Mouse (Mus musculus): ENCODE measurements at regions not wholly inside any gene's neighbourhood (a gene's known extent, or its start where the extent isn't known, plus 50 kb on each side); places are given as distances from the start of the nearest gene placed in this dataset.
"Not testable (repeated sequence)": the region's sequence is repeated elsewhere in the genome, so short reads cannot be mapped to it uniquely, and the experiment has no call there.

GRCm38 (mm10) chr7:118320307-118320706, 76.8 kb upstream of the Smg1 start:
- CTCF ChIA-PET, result no interaction called here

- CTCF ChIA-PET, result no interaction called here
Observed at GRCm38 (mm10) chr7:118318432-118319135, 75.1 kb upstream of the Smg1 start.

GRCm38 (mm10) chr7:118314886-118315285, 71.4 kb upstream of the Smg1 start:
- CTCF ChIA-PET, result not testable (repeated sequence)

- CTCF ChIA-PET, result no interaction called here
Observed at GRCm38 (mm10) chr7:118314228-118314658, 70.8 kb upstream of the Smg1 start.

- CTCF ChIA-PET, result no interaction called here
Observed at GRCm38 (mm10) chr7:118313818-118314217, 70.3 kb upstream of the Smg1 start.

GRCm38 (mm10) chr7:118309733-118310132, 66.3 kb upstream of the Smg1 start:
- CTCF ChIA-PET, result no interaction called here

- CTCF ChIA-PET, result no interaction called here
Observed at GRCm38 (mm10) chr7:118308882-118309281, 65.4 kb upstream of the Smg1 start.

GRCm38 (mm10) chr7:118304812-118305211, 61.3 kb upstream of the Smg1 start:
- CTCF ChIA-PET, result interaction anchor here (0.6 kb wide), 1 partner anchor 117 kb away, joined by 4 read pairs; no protein-coding TSS in a partner anchor

- CTCF ChIA-PET, result no interaction called here
Observed at GRCm38 (mm10) chr7:118304338-118304737, 60.9 kb upstream of the Smg1 start.

GRCm38 (mm10) chr7:118303921-118304320, 60.5 kb upstream of the Smg1 start:
- CTCF ChIA-PET, result no interaction called here

GRCm38 (mm10) chr7:118300678-118301342, 57.3 kb upstream of the Smg1 start:
- CTCF ChIA-PET, result interaction anchor here (0.6 kb wide), 3 partner anchors 21 to 245 kb away, joined by 5 to 12 read pairs (median 11); no protein-coding TSS in a partner anchor

- CTCF ChIA-PET, result interaction anchor here (1.2 kb wide), 1 partner anchor 84 kb away, joined by 3 read pairs; no protein-coding TSS in a partner anchor
Observed at GRCm38 (mm10) chr7:118297613-118298012, 54.1 kb upstream of the Smg1 start.

GRCm38 (mm10) chr7:118296856-118297518, 53.5 kb upstream of the Smg1 start:
- CTCF ChIA-PET, result interaction anchor here (0.6 to 1.2 kb wide), 4 partner anchors 15 to 85 kb away, joined by 3 to 25 read pairs (median 4); no protein-coding TSS in a partner anchor

- CTCF ChIA-PET, result interaction anchor here (0.6 kb wide), 2 partner anchors 58 to 238 kb away, joined by 4 to 5 read pairs; no protein-coding TSS in a partner anchor
Observed at GRCm38 (mm10) chr7:118295855-118296254, 52.4 kb upstream of the Smg1 start.

- CTCF ChIA-PET, result interaction anchor here (0.7 kb wide), 1 partner anchor 62 kb away, joined by 9 read pairs; no protein-coding TSS in a partner anchor
Observed at GRCm38 (mm10) chr7:118295275-118295674, 51.8 kb upstream of the Smg1 start.

GRCm38 (mm10) chr7:118294637-118295036, 51.2 kb upstream of the Smg1 start:
- CTCF ChIA-PET, result no interaction called here
